Mouse (Mus musculus): ENCODE results near the gene Ddi2. TPM values are rescaled to one million over a fixed set of nuclear protein-coding genes. Genes with fewer than 3 reads are reported as not detected.
"Not testable (repeated sequence)": the region's sequence is repeated elsewhere in the genome, so short reads cannot be mapped to it uniquely, and the experiment has no call there.

The Ddi2 gene
- total RNA-seq (2021) = 10 to 100 TPM; 45.8 to 50.9 TPM
- long read RNA-seq, experiment 1, full-length matches to known transcripts = 12 of 30 reads
- long read RNA-seq, experiment 1, partial matches to known transcripts = 1 of 30 reads
- long read RNA-seq, experiment 1, other reads (novel, unspliced or antisense) = 17 of 30 reads
- long read RNA-seq, experiment 2, full-length matches to known transcripts = 7 of 20 reads
- long read RNA-seq, experiment 2, partial matches to known transcripts = 0 of 20 reads
- long read RNA-seq, experiment 2, other reads (novel, unspliced or antisense) = 13 of 20 reads

DNA sequence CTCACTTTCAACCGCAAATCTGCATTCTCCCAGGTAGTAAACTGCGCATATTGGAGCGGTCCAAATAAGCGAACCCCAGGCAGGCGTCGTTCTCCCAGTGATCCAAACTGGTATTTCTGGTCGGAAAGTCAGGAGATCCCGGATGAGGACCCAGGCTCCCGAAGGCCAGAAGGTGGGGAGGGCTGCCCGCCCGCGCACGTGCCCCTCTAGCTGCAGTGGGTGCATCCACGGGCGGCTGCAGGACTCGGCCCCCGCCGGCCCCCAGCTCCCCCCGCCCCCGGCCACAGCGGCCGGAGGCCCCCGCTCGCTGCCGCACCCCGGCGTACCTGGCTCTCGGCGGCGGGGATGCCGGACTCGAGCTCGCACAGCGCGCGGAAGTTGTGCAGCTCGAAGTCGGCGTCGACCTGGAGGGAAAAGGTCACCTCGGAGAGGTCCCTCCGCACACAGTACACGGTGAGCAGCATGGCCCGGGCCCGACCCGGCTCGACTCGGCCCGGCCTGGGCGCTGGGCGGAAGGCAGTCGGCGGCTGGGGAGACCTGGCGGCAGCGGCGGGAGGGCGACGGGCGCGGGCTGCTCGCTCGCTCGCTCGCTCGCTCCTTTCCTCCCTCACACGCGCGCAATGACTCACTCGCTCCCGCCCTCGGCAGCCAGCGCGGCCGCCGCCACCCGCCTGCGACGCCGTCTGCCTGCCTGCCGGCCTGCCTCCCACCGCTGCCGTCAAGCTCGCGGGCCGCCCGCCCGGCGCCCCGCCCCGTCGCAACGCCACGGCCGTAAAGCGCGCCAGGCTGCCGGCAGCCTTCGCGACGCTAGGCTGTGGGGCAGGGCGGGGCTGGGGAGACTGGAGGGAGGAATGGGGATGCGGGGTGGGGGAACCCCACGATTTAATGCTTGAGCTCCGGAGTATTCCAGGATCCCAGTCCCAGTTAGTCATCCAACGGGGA lies at the start of gene Ddi2:
Gene Ddi2, minus strand, starts transcription at position 689 of the 942 bp plus-strand sequence.
- DNase-seq (ENCODE audit: low spot score in 2 of 2) = peak; percentile 89 to 96

- DNase-seq (ENCODE audit: low spot score in 2 of 2) = not testable (repeated sequence)
These were observed 49.8 kb upstream of the Ddi2 start for GRCm38 (mm10) chr4:141773019-141773418.

DNA sequence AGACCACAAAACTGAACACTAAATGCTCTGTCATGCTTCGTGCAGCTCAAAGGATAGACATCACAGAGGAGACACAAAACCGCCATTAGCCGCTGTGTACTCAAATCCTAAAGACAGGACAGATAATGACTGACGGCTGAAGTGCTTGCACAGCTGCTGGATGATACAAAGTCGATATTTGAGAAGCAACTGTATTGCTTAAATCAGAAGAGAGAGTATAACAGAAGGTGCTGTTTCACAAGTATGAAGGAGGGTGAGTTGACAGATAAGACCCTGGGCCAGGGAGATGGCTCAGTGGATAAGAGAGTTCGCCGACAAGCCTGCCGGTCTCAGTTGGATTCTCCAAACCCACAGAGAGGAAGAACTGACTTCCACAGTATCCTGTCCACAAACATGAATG lies 48.6 kb upstream of the Ddi2 start:
- DNase-seq (ENCODE audit: low spot score in 2 of 2) = no peak

DNA sequence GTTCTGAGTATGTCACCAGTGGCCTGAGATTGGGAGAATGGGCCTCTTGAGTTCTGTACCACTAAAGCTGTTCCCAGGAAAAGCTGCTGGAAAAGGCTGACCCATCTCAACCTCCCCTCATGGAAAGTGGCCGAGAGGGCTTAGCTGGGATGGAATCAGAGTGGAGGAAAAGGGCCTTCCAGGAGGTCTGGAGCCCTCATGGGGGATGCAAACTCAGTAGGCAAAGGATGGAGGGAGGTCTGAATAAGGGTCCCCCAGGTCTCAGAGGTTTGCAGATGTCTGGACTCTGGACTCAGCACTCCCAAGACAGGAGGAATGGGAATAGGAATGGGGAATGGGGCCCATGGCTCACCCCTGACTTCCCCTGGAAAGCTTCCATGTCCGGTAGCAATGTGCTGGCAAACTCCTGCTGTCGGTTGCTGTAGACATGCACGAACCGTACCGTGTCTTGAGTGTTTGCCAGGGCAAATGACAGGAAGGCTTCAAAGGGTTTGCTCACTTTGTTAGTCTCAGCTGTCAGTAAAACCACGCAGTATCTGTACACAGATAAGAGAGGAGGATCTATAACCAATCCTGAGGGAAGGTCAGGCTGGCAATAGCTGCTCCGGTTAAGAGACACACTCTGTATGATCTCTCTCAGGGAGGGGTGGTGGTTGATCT lies 46.4 kb upstream of the Ddi2 start:
- no peak for DNase-seq (ENCODE audit: low spot score in 2 of 2)

GRCm38 (mm10) chr4:141767353-141768036 lies 44.3 kb upstream of the Ddi2 start:
- DNase-seq (ENCODE audit: low spot score in 2 of 2) = peak in 1 of 2 experiments; percentile 26

GRCm38 (mm10) chr4:141766668-141767352 lies 43.6 kb upstream of the Ddi2 start:
- DNase-seq (ENCODE audit: low spot score in 2 of 2) = peak in 1 of 2 experiments; percentile 21

DNA sequence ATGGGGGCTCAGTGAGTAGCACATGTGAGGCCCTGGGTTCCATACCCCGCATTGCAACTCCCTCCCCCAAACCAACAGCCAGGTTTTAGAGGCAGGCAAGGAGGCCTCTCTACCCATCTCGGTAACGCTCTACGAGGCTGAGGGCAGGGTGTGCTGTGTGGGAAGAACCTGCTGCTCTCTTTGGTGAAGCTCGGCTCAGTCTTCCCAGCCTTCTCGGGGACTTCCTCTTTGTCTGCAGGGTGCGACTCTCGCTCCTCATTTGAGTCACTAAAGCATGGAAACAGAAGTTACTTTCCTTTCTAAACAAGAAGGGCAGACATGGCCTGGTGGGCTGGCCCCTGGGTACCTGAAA lies 43.1 kb upstream of the Ddi2 start:
- peak in 1 of 2 experiments; percentile 12 for DNase-seq (ENCODE audit: low spot score in 2 of 2)

- DNase-seq (ENCODE audit: low spot score in 2 of 2) = no peak
These were observed 41.8 kb upstream of the Ddi2 start for GRCm38 (mm10) chr4:141765008-141765407.

DNA sequence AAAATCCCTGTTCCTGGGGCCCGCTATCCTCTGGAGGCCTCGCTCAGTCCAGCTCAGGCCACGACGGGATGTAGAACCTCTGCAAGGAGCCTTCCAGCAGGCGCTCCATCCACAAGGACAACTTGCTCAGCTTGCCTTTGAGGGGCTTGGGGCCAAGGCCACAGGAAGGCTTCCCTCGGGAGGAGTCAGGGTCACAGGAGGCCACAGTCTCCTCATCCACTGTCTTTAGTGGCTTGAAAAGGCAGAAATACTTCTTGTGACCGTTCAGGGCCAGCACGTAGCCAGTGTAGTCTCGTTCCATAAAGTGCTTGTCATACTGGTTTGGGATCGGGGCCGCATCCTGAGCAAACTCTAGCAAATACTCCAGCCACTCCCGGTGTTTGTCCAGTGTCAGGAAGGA lies 40.3 kb upstream of the Ddi2 start:
- no peak for DNase-seq (ENCODE audit: low spot score in 2 of 2)

- no peak for DNase-seq (ENCODE audit: low spot score in 2 of 2)
These were observed 38.9 kb upstream of the Ddi2 start for GRCm38 (mm10) chr4:141762102-141762598.

- no peak for DNase-seq (ENCODE audit: low spot score in 2 of 2)
These were observed 37.7 kb upstream of the Ddi2 start for GRCm38 (mm10) chr4:141760942-141761341.

DNA sequence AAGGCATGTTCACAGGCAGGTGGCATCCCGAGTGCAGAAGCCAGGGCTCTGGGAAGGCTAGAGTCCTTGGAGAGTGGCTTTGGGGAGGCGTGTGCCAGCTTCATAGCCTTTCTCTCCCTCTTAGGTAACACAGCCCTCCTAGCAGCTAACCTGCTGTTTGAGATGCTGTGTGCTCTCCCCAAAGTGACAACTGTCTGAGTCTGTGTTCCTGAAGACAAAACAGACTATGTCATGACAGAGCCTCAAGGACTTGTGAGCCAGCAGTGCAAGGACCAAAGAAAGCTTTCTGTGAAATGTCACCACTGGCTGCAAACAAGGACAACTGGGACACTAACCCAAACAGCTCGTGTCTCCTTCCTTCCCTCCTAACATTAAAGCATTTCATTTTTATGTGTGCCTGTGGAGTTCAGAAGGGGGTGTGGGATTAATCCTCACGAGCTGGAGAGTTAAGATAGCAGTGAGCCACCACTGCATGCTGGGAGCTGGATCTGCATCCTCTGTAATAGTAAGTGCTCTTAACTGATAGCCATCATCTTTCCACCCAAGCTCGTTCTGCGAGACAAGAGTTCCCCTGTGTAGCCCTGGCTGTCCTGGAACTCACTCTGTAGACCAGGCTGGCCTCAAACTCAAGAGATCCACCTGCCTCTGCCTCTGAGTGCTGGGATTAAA lies 35.8 kb upstream of the Ddi2 start:
- no peak for DNase-seq (ENCODE audit: low spot score in 2 of 2)

GRCm38 (mm10) chr4:141757124-141757523 lies 33.9 kb upstream of the Ddi2 start:
- DNase-seq (ENCODE audit: low spot score in 2 of 2) = no peak

- DNase-seq (ENCODE audit: low spot score in 2 of 2) = peak in 1 of 2 experiments; percentile 8
These were observed 32.2 kb upstream of the Ddi2 start for GRCm38 (mm10) chr4:141755375-141755930.

GRCm38 (mm10) chr4:141752076-141752421 lies 28.8 kb upstream of the Ddi2 start:
- DNase-seq (ENCODE audit: low spot score in 2 of 2) = no peak

- DNase-seq (ENCODE audit: low spot score in 2 of 2) = no peak
These were observed 28.3 kb upstream of the Ddi2 start for GRCm38 (mm10) chr4:141751419-141752075.

GRCm38 (mm10) chr4:141750826-141751225 lies 27.6 kb upstream of the Ddi2 start:
- no peak for DNase-seq (ENCODE audit: low spot score in 2 of 2)

DNA sequence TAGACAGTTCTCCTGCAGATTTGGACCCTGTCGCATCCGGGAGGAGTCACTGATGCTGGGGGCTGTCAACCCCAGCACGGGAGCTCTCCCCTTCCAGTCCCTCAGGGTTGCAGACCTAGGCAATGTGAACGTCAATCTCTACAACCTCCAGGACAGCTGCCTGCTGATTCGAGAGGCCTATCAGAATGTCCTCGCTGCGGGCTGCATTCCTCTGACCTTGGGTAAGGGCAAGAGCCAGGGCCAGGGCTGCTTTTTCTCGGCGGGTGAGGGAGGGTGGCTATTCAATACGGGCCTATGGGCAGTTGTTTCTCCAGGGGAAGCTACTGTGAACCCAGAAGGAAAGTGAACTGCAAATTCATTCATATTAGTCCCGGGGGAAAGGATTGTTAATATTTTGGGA lies 26.3 kb upstream of the Ddi2 start:
- DNase-seq (ENCODE audit: low spot score in 2 of 2) = no peak
